ENCODE assay signal across 9 mouse cellular contexts in the genomic region with DNA sequence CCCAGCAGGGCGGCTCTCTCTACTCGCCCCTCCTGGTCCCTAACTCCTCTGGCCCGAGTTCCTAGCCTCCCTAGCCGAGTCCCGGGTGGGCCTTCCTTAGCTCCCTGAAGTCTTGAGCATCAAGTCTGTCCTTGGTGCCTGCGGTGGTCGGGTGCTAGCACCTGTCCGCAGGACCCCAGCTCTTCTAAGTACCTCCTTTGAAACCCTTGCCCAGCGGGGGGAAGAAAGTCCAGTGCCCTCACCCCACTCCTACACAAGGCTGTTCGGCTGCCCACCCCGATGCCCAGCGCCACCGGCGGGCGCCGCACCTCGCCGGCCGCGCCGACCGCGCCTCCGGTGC. TPM values are rescaled to one million over a fixed set of nuclear protein-coding genes. Genes with fewer than 3 reads are reported as not detected.
A peak's percentile ranks its signal among the peaks of the same experiment; 100 is the strongest.
DNase-seq lines count a peak whose midpoint lies in the region; ATAC-seq and TF ChIP-seq lines count a peak whose summit lies in the region.
"Had no signal": no experiment of that assay in that cellular context is flagged by ENCODE, and none has a peak within 500 bp of the region (broad histone marks: within the 10 kb centered on the region; RNA-seq: fewer than 3 reads in every experiment).

No protein-coding gene starts in this region.

- no peak overlapping the region for H3K27ac ChIP-seq in heart, postnatal 0 days (ENCODE audit: low read depth)
- no peak overlapping the region for H3K27ac ChIP-seq in embryonic facial prominence, embryonic 14.5 days (replicated peaks; ENCODE audit: low read depth, low read length)
- H3K27ac ChIP-seq in hindbrain, postnatal 0 days = no peak overlapping the region
- peak overlapping the region; percentile 20; the same call in 1 of the 2 replicates for H3K27ac ChIP-seq in midbrain, embryonic 14.5 days (replicated peaks; ENCODE audit: low read depth, low read length)

- H3K4me2 ChIP-seq in heart, postnatal 0 days (ENCODE audit: low read depth, low read length) = peak overlapping the region; percentile 57
- peak overlapping the region; percentile 55 for H3K4me2 ChIP-seq in embryonic facial prominence, embryonic 14.5 days (ENCODE audit: low read depth, low read length)
- peak overlapping the region; percentile 19; the same call in 1 of the 2 replicates for H3K4me2 ChIP-seq in hindbrain, postnatal 0 days (ENCODE audit: low read depth, low read length)
- H3K4me2 ChIP-seq in midbrain, embryonic 14.5 days (ENCODE audit: low read length) = peak overlapping the region; percentile 38

- H3K36me3 ChIP-seq in heart, postnatal 0 days (replicated peaks; ENCODE audit: control insufficient read depth, insufficient read depth, low read length) = no peaks in the 10 kb centered on the region
- H3K36me3 ChIP-seq in embryonic facial prominence, embryonic 14.5 days (ENCODE audit: control insufficient read depth, insufficient read depth, low read length) = no peaks in the 10 kb centered on the region
- H3K36me3 ChIP-seq in hindbrain, postnatal 0 days (ENCODE audit: insufficient read depth, low read length) = no peaks in the 10 kb centered on the region
- no peaks in the 10 kb centered on the region for H3K36me3 ChIP-seq in midbrain, embryonic 14.5 days (ENCODE audit: control insufficient read depth, insufficient read depth, low read length)

- TF ChIP-seq EP300 in heart, postnatal 0 days (IDR thresholded peaks at IDR 0.05; ENCODE audit: low read depth) = no peak

- H3K9me3 ChIP-seq in heart, postnatal 0 days (replicated peaks; ENCODE audit: control insufficient read depth, low read length) = no peaks in the 10 kb centered on the region
- H3K9me3 ChIP-seq in embryonic facial prominence, embryonic 14.5 days (ENCODE audit: control insufficient read depth, low read length) = no peaks in the 10 kb centered on the region
- no peaks in the 10 kb centered on the region for H3K9me3 ChIP-seq in hindbrain, postnatal 0 days (ENCODE audit: low read length)
- H3K9me3 ChIP-seq in midbrain, embryonic 14.5 days (ENCODE audit: control insufficient read depth, low read length) = no peaks in the 10 kb centered on the region

- H3K4me1 ChIP-seq in heart, postnatal 0 days (ENCODE audit: control insufficient read depth, insufficient read depth) = no peaks in the 10 kb centered on the region
- no peaks in the 10 kb centered on the region for H3K4me1 ChIP-seq in embryonic facial prominence, embryonic 14.5 days (ENCODE audit: control insufficient read depth, insufficient read depth, low read length)
- no peaks in the 10 kb centered on the region for H3K4me1 ChIP-seq in hindbrain, postnatal 0 days (ENCODE audit: insufficient read depth, low read length)
- 0 out of 2 replicates have a peak, but pooled peaks cover 6% of the 10 kb centered on the region for H3K4me1 ChIP-seq in midbrain, embryonic 14.5 days (ENCODE audit: control insufficient read depth, insufficient read depth, low read length)

- peak overlapping the region; percentile 46 for H3K4me3 ChIP-seq in heart, postnatal 0 days (ENCODE audit: low read depth, low read length)
- H3K4me3 ChIP-seq in embryonic facial prominence, embryonic 14.5 days (ENCODE audit: low read depth, low read length) = peak overlapping the region; percentile 37
- peak overlapping the region; percentile 19 for H3K4me3 ChIP-seq in hindbrain, postnatal 0 days (ENCODE audit: low read length)
- peak overlapping the region; percentile 25 for H3K4me3 ChIP-seq in midbrain, embryonic 14.5 days (replicated peaks; ENCODE audit: low read depth, low read length)

- H3K9ac ChIP-seq in heart, postnatal 0 days (replicated peaks; ENCODE audit: low read depth, low read length) = no peak overlapping the region
- H3K9ac ChIP-seq in embryonic facial prominence, embryonic 14.5 days (ENCODE audit: low read depth, low read length) = no peak overlapping the region
- no peak overlapping the region for H3K9ac ChIP-seq in hindbrain, postnatal 0 days (replicated peaks; ENCODE audit: low read length)
- no peak overlapping the region for H3K9ac ChIP-seq in midbrain, embryonic 14.5 days (replicated peaks; ENCODE audit: low read length)

- H3K27me3 ChIP-seq in heart, postnatal 0 days (ENCODE audit: control insufficient read depth, insufficient read depth, low read length) = peaks cover 98% of the 10 kb centered on the region
- H3K27me3 ChIP-seq in embryonic facial prominence, embryonic 14.5 days (replicated peaks; ENCODE audit: control insufficient read depth, insufficient read depth, low read length) = peaks cover 98% of the 10 kb centered on the region
- peaks cover 92% of the 10 kb centered on the region for H3K27me3 ChIP-seq in hindbrain, postnatal 0 days (ENCODE audit: insufficient read depth, low read length)
- peaks cover 95% of the 10 kb centered on the region for H3K27me3 ChIP-seq in midbrain, embryonic 14.5 days (ENCODE audit: control insufficient read depth, insufficient read depth, low read length)

- no peak for ATAC-seq in heart, postnatal 0 days (ENCODE audit: insufficient read depth, low read depth)
- no peak for ATAC-seq in embryonic facial prominence, embryonic 14.5 days (ENCODE audit: low read depth)
- no peak for ATAC-seq in hindbrain, postnatal 0 days
- ATAC-seq in midbrain, embryonic 14.5 days (ENCODE audit: low FRiP score, low TSS enrichment) = no peak

- 0% methylated on average over 19 of the region's 24 CpGs for WGBS in heart, postnatal 0 days
- 0% methylated on average over 23 of the region's 24 CpGs for WGBS in embryonic facial prominence, embryonic 14.5 days
- WGBS in hindbrain, postnatal 0 days = 3% methylated on average over 24 of the region's 24 CpGs
- WGBS in midbrain, embryonic 14.5 days = under 1% methylated on average over 24 of the region's 24 CpGs

- DNase-seq in heart, postnatal 0 days (ENCODE audit: low spot score) = no peak
- no peak for DNase-seq in heart, adult 8-10 months (ENCODE audit: low spot score)
- no peak for DNase-seq in embryonic facial prominence, embryonic 14.5 days (ENCODE audit: low spot score)
- DNase-seq in hindbrain, postnatal 0 days (ENCODE audit: low spot score) = no peak
- no peak for DNase-seq in midbrain, embryonic 14.5 days
- no peak for DNase-seq in urinary bladder, postnatal 4 days (ENCODE audit: low spot score in 2 of 2)
- DNase-seq in right cerebral cortex, postnatal 4 days = no peak
- no peak for DNase-seq in spleen, postnatal 36 days (ENCODE audit: low spot score in 2 of 2)
- DNase-seq: adrenal gland, adult 2 months had no signal

- no peak for TF ChIP-seq CTCF in heart, postnatal 0 days (IDR thresholded peaks at IDR 0.05; ENCODE audit: low read depth)
- no peak for TF ChIP-seq CTCF in hindbrain, postnatal 0 days (IDR thresholded peaks at IDR 0.05; ENCODE audit: low read depth)

RNA-seq across cellular contexts. Expression of gene Nkx2-1, which starts 2.4 kb away (rescaled TPM):
- not detected in 2 replicates for total RNA-seq in heart, postnatal 0 days (2014; rRNA removed; ENCODE audit: low replicate concordance)
- 0.05 TPM in 2 replicates for polyA plus RNA-seq in heart, postnatal 0 days (2015; fragmentation: Nextera tagmentation; extraction: Ambion mirVana)
- not detected for total RNA-seq in heart, adult 8-10 months (2022)
- 0.73 and 0.99 TPM in 2 replicates for polyA plus RNA-seq in embryonic facial prominence, embryonic 14.5 days (2014; fragmentation: Nextera tagmentation; extraction: Ambion mirVana)
- 0.25 and 0.42 TPM in 2 replicates for total RNA-seq in hindbrain, postnatal 0 days (2014; rRNA removed)
- not detected in 2 replicates for polyA plus RNA-seq in hindbrain, postnatal 0 days (2015; fragmentation: Nextera tagmentation; extraction: Ambion mirVana)
- 0.24 TPM in 1 of 2 replicates, not detected in the other for polyA plus RNA-seq in midbrain, embryonic 14.5 days (2014; fragmentation: Nextera tagmentation; extraction: Ambion mirVana)
- total RNA-seq: adrenal gland, adult 2 months had no signal
- polyA plus RNA-seq: adrenal gland, adult 2 months had no signal
